Mouse (Mus musculus) lung, postnatal 0 days (tissue): ENCODE measurements at regions not wholly inside any gene's neighbourhood (a gene's known extent, or its start where the extent isn't known, plus 50 kb on each side); places are given as distances from the start of the nearest gene placed in this dataset.

Experiments used
- ATAC-seq: fragments of 200-750 bp; cut with Nextera tagmentation; 2 replicates; pipeline ENCODE4 v1.8.0; 2017; ENCODE audit warnings: moderate library complexity
- DNase-seq: peaks from one replicate; pipeline ENCODE4 v3.0.0-alpha.2; 2016; ENCODE audit warnings: low spot score
- H3K27ac ChIP-seq: fragments of 300-500 bp; sonication (generic); 2 replicates; pipeline ENCODE4 v1.5.1; 2014; ENCODE audit warnings: antibody characterized with exemption, mild to moderate bottlenecking, low read length, mixed read lengths
- H3K27me3 ChIP-seq: fragments of 300-500 bp; sonication (generic); replicated peaks from 2 replicates; pipeline ENCODE4 v1.6.1; 2014; ENCODE audit warnings: low read length, mixed read lengths; ENCODE audit not compliant: insufficient read depth
- H3K36me3 ChIP-seq: fragments of 300-500 bp; sonication (generic); 2 replicates; pipeline ENCODE4 v1.6.1; 2014; ENCODE audit warnings: low read length, mixed read lengths; ENCODE audit not compliant: insufficient read depth
- H3K4me1 ChIP-seq: fragments of 300-500 bp; sonication (generic); 2 replicates; pipeline ENCODE4 v1.6.1; 2014; ENCODE audit warnings: antibody characterized with exemption, low read depth, low read length, mixed read lengths; ENCODE audit not compliant: insufficient read depth
- H3K4me2 ChIP-seq: fragments of 300-500 bp; sonication (generic); replicated peaks from 2 replicates; pipeline ENCODE4 v1.6.1; 2014; ENCODE audit warnings: low read depth, mild to moderate bottlenecking, low read length, moderate library complexity, mixed read lengths
- H3K4me3 ChIP-seq: fragments of 300-500 bp; sonication (generic); 2 replicates; pipeline ENCODE4 v1.5.1; 2014; ENCODE audit warnings: low read depth, low read length
- H3K9ac ChIP-seq: fragments of 300-500 bp; sonication (generic); replicated peaks from 2 replicates; pipeline ENCODE4 v1.6.1; 2014; ENCODE audit warnings: low read depth, mild to moderate bottlenecking
- H3K9me3 ChIP-seq: fragments of 300-500 bp; sonication (generic); 2 replicates; pipeline ENCODE4 v1.6.1; 2016; ENCODE audit warnings: low read length, mixed read lengths
- CTCF ChIP-seq: IDR thresholded peaks from 2 replicates; pipeline ENCODE4 v1.5.1; 2016; ENCODE audit warnings: antibody characterized with exemption, mild to moderate bottlenecking
- EP300 ChIP-seq: IDR thresholded peaks from 2 replicates; pipeline ENCODE4 v1.6.1; 2016; ENCODE audit warnings: antibody characterized with exemption, mild to moderate bottlenecking, control low read depth
- WGBS: fragments of 180-500 bp; shearing (Covaris S2); extraction: QIAGEN DNeasy Blood & Tissue Kit; methylation state at CpG from one replicate; pipeline ENCODE4 v1.1.7; 2014; 5-methylcytosine and 5-hydroxymethylcytosine counted together

GRCm38 (mm10) chr7:70423524-70424230 lies 57.1 kb upstream of the Nr2f2 start:
- 75% methylated on average over 10 of the region's 10 CpGs for WGBS
- TF ChIP-seq CTCF (no peak), EP300 (no peak)
- Histone ChIP-seq H3K4me2 (no peak overlapping the region), H3K4me3 (no peak overlapping the region), H3K27me3 (no peaks in the 10 kb centered on the region), H3K27ac (no peak overlapping the region), H3K36me3 (no peaks in the 10 kb centered on the region), H3K9ac (no peak overlapping the region), H3K4me1 (no peaks in the 10 kb centered on the region), H3K9me3 (no peaks in the 10 kb centered on the region)
- no peak for DNase-seq
- no peak for ATAC-seq

GRCm38 (mm10) chr7:70416185-70416941 lies 49.8 kb upstream of the Nr2f2 start:
- 70% methylated on average over 10 of the region's 10 CpGs for WGBS
- Histone ChIP-seq H3K27me3 (no peaks in the 10 kb centered on the region), H3K9me3 (no peaks in the 10 kb centered on the region), H3K4me3 (no peak overlapping the region), H3K36me3 (no peaks in the 10 kb centered on the region), H3K9ac (no peak overlapping the region), H3K4me1 (no peaks in the 10 kb centered on the region), H3K27ac (no peak overlapping the region), H3K4me2 (no peak overlapping the region)
- no peak for TF ChIP-seq EP300
- no peak for TF ChIP-seq CTCF
- ATAC-seq (no peak), DNase-seq (no peak)
